Mouse (Mus musculus) spleen, adult 2 months (tissue): ENCODE results near the gene Dusp11. TPM values are rescaled to one million over a fixed set of nuclear protein-coding genes. Genes with fewer than 3 reads are reported as not detected.
"Not testable (repeated sequence)": the region's sequence is repeated elsewhere in the genome, so short reads cannot be mapped to it uniquely, and the experiment has no call there.

Experiments
- DNase-seq, 2 experiments: peaks; one replicate each; pipeline versions ENCODE4 v3.0.0 to v3.0.0-alpha.2; 2012 to 2021; ENCODE audit warnings: low spot score in 2 of 2, low read depth in 1 of 2
- H3K27ac ChIP-seq: fragments of 200-500 bp; 2 replicates; pipeline ENCODE4 v1.5.1; 2012; ENCODE audit warnings: low read length, inconsistent platforms; ENCODE audit not compliant: insufficient read depth
- H3K27me3 ChIP-seq: fragments of 200-500 bp; 2 replicates; pipeline ENCODE4 v1.6.1; 2012; ENCODE audit warnings: mild to moderate bottlenecking, moderate library complexity, low read length, inconsistent platforms; ENCODE audit not compliant: control insufficient read depth, insufficient read depth
- H3K36me3 ChIP-seq: fragments of 200-500 bp; 2 replicates; pipeline ENCODE4 v1.6.1; 2012; ENCODE audit warnings: mild to moderate bottlenecking, low read length, inconsistent platforms; ENCODE audit not compliant: control insufficient read depth, insufficient read depth
- H3K4me1 ChIP-seq: fragments of 200-500 bp; 2 replicates; pipeline ENCODE4 v1.6.1; 2011; ENCODE audit warnings: inconsistent platforms; ENCODE audit not compliant: control insufficient read depth, insufficient read depth, insufficient read length
- H3K4me3 ChIP-seq: fragments of 200-500 bp; 2 replicates; pipeline ENCODE4 v1.5.1; 2011; ENCODE audit warnings: mild to moderate bottlenecking, inconsistent platforms; ENCODE audit not compliant: insufficient read depth, insufficient read length; ENCODE audit errors: extremely low read depth
- CTCF ChIP-seq: fragments of 200-500 bp; IDR thresholded peaks from 2 replicates; pipeline ENCODE4 v1.5.1; 2011; ENCODE audit warnings: mild to moderate bottlenecking, inconsistent platforms; ENCODE audit not compliant: insufficient read depth, insufficient read length, insufficient replicate concordance; ENCODE audit errors: extremely low read depth
- POLR2A ChIP-seq: fragments of 200-500 bp; IDR thresholded peaks from 2 replicates; pipeline ENCODE4 v1.6.1; 2011; ENCODE audit warnings: low read depth, low read length, inconsistent platforms
- WGBS: fragments of 180-500 bp; shearing (Covaris S2); methylation state at CpG from one replicate; pipeline ENCODE4 v1.1.7; 2018; 5-methylcytosine and 5-hydroxymethylcytosine counted together
- polyA plus RNA-seq: library from polyadenylated mRNA; depleted of rRNA; stranded (reverse); fragments of >200 nt; gene quantifications from 2 replicates; pipeline ENCODE4 v1.2.3, GENCODE M21; 2012

Dusp11 gene
- polyA plus RNA-seq, 1 experiment: 21.3 TPM

GRCm38 (mm10) chr6:85936508-85937465 is 24.7 kb downstream of the Dusp11 start:
- DNase-seq: peak in 1 of 2 experiments; percentile 76
- H3K27me3 ChIP-seq, H3K36me3 ChIP-seq, H3K4me1 ChIP-seq: not testable (repeated sequence)
- peak; percentile 43; the same call in 1 of the 2 replicates for TF ChIP-seq CTCF
- peak overlapping the region; percentile 56 for H3K27ac ChIP-seq
- under 1% methylated on average over 50 of the region's 50 CpGs for WGBS
- peak overlapping the region; percentile 65 for H3K4me3 ChIP-seq

GRCm38 (mm10) chr6:85935646-85936045 is 25.8 kb downstream of the Dusp11 start:
- TF ChIP-seq POLR2A (no peak), CTCF (peak; percentile 11; the same call in 1 of the 2 replicates)
- no peak overlapping the region for H3K27ac ChIP-seq
- no peaks in the 10 kb centered on the region for H3K27me3 ChIP-seq

DNA sequence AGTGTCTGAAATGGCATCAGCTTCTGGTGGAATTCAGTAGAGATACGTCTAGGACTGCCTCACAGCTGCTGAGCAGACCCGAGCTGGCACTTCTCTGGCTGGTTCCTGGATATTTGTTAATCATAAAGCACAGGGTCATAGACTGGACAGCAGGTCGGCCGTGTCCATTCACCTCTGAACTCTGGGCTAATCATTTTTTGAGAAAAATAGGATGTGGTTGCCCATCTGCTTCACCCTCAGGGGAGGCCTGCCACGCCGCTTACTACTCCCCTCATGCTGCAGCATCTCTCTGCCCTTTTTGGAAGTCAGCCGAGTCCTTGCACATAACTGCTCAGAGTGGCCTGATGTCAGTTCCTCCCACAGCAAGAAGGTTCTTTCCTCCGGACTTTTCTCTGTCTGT is 27.4 kb downstream of the Dusp11 start:
- Histone ChIP-seq H3K27ac (no peak overlapping the region), H3K4me3 (no peak overlapping the region), H3K27me3 (no peaks in the 10 kb centered on the region), H3K4me1 (no peaks in the 10 kb centered on the region), H3K36me3 (peaks cover 7% of the 10 kb centered on the region)
- DNase-seq: no peak
- TF ChIP-seq POLR2A: no peak
- TF ChIP-seq CTCF: no peak
- 86% methylated on average over 8 of the region's 8 CpGs for WGBS

More at GRCm38 (mm10) chr6:85935646-85936045, 25.8 kb downstream of the Dusp11 start:
- Histone ChIP-seq H3K4me3 (no peak overlapping the region), H3K36me3 (no peaks in the 10 kb centered on the region), H3K4me1 (no peaks in the 10 kb centered on the region)
- 68% methylated on average over 3 of the region's 3 CpGs for WGBS
- no peak for DNase-seq

- WGBS: 81% methylated on average over 1 of the region's 1 CpGs
- H3K36me3 ChIP-seq: peaks cover 35% of the 10 kb centered on the region
These were observed 32.2 kb downstream of the Dusp11 start for GRCm38 (mm10) chr6:85929312-85929711.

DNA sequence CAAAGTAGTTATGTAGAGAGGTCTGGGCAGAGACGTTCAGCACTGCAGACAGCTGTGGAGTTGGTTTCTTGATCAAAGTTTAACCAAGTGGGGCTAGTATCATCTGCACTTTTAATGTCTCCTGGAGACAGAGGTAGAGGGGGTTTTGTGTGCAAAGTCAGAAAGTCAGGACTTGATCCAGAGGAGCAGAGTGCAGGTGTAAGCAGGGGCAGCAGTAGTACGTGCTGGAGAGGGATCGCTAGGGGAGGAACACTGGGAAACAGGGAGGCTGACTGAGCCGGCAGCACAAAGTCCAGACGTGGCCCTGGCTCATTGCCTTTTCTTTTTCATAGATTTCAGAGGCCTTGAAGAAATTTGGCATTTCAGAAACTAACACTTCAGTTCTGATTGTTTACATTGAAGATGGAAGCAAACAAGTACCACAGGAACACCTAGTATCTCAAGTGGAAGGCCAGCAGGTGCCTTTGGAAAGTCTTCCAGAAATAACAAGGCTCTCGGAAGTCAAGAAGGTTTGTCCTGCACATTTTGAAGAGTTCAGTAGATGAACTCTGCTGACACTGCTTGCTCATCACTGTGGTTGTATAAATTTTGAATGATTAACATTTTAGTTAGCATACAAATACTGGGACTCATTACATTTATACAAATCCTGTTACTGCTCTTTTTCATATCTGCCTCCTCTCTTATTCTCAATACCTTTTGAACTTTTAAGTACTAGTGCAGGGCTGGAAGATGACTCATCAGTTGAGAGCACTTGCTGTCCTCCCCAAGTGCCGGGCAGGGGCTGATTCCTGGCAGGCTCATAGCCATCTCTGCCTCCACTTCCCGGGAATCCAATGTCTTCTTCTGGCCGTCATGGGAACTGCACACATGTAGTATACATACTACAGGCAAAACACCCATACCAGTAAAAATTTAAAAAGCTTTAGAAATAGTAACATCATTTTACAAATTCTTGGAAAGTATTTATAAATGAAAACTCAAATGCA is 33.7 kb downstream of the Dusp11 start:
- Histone ChIP-seq H3K36me3 (peaks cover 35% of the 10 kb centered on the region), H3K27ac (no peak overlapping the region), H3K4me1 (no peaks in the 10 kb centered on the region), H3K4me3 (no peak overlapping the region), H3K27me3 (no peaks in the 10 kb centered on the region)
- 95% methylated on average over 9 of the region's 9 CpGs for WGBS
- TF ChIP-seq POLR2A (no peak), CTCF (no peak)
- no peak for DNase-seq

More at GRCm38 (mm10) chr6:85929312-85929711, 32.2 kb downstream of the Dusp11 start:
- H3K4me1 ChIP-seq: no peaks in the 10 kb centered on the region
- TF ChIP-seq POLR2A: no peak
- TF ChIP-seq CTCF: no peak
- no peak for DNase-seq
- no peaks in the 10 kb centered on the region for H3K27me3 ChIP-seq
- H3K27ac ChIP-seq: no peak overlapping the region
- no peak overlapping the region for H3K4me3 ChIP-seq

DNA sequence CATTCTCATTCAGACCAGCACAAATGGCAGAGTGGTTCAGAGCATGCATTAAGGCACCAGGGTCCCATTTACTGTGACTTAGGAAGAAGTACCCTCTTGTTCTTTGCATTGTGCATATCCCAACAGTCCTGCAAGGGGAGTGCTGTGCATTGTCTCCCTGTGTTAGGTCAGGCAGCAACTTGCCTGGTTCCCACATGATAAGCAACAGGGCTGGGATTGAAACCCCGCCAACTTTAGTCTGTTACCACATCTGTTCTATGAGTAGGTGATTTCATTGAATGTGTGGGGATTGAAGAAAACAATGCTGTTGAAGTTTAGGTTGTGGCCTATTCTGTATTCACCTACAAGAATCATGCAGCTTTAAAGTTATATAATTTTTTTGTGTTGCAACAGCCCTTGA is 34.8 kb downstream of the Dusp11 start:
- Histone ChIP-seq H3K4me1 (no peaks in the 10 kb centered on the region), H3K4me3 (no peak overlapping the region), H3K27me3 (no peaks in the 10 kb centered on the region), H3K27ac (no peak overlapping the region), H3K36me3 (peaks cover 35% of the 10 kb centered on the region)
- WGBS: 81% methylated on average over 1 of the region's 1 CpGs
- no peak for TF ChIP-seq CTCF
- no peak for TF ChIP-seq POLR2A
- no peak for DNase-seq
